Mouse (Mus musculus) brain, embryonic 14.5 days (tissue): ENCODE measurements at regions not wholly inside any gene's neighbourhood (a gene's known extent, or its start where the extent isn't known, plus 50 kb on each side); places are given as distances from the start of the nearest gene placed in this dataset.

ENCODE experiments used
- DNase-seq: peaks from one replicate; pipeline ENCODE4 v3.0.0-alpha.2; 2011; ENCODE audit warnings: low read depth
- CTCF ChIP-seq: fragments of 200-500 bp; IDR thresholded peaks from 2 replicates; pipeline ENCODE4 v1.5.1; 2012; ENCODE audit warnings: inconsistent platforms, mild to moderate bottlenecking, moderate library complexity, borderline replicate concordance; ENCODE audit not compliant: insufficient read depth, insufficient read length; ENCODE audit errors: extremely low read depth
- POLR2A ChIP-seq: fragments of 200-500 bp; IDR thresholded peaks from 2 replicates; pipeline ENCODE4 v1.6.1; 2012; ENCODE audit warnings: mild to moderate bottlenecking, inconsistent platforms, borderline replicate concordance; ENCODE audit not compliant: poor library complexity, insufficient read depth, insufficient read length, severe bottlenecking; ENCODE audit errors: extremely low read depth

DNA sequence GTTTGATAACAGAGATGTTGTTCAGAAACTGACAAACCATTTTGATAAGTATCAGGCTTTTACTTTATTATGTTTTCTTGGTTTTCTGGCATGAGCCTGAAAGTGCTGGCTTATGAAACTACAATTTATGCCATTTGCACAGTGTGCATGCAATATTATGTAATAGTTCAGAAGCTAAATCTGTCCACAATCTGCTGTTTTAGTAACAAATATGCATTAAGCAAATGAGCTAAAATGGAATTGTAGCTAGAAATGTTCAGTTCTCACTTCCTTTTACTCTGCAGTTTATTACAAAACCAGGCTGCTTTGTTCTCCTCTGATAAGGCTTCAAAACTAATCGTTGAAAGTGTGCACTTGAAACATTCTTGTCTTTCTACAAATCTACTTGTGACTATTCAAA, 332.4 kb upstream of the Adarb2 start:
- peak; percentile 7 for DNase-seq
- TF ChIP-seq CTCF (no peak), POLR2A (no peak)

DNA sequence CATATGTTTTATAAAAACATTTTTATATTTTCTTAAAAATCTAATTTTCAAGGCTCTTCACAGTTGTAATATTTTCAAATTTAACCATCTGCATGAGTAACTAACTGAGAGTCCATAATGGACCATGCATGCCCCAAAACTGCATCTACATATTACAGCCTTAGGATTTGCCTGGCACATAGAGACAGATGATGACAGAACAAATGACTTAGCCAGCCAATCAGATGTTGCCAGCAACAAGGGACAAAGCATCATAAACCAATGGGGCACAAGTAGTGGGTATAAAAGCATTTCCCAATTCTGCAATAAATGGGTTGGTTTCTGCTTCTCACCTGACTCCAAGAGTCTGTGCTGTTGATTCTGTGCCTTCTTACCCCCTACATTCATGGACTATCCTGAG, 287.3 kb upstream of the Adarb2 start:
- no peak for DNase-seq
- TF ChIP-seq CTCF (no peak), POLR2A (no peak)
